Mouse (Mus musculus): Measurements from ENCODE around the gene Mapk9. TPM values are rescaled to one million over a fixed set of nuclear protein-coding genes. Genes with fewer than 3 reads are reported as not detected.
A peak's percentile ranks its signal among the peaks of the same experiment; 100 is the strongest.
"Not testable (repeated sequence)": the region's sequence is repeated elsewhere in the genome, so short reads cannot be mapped to it uniquely, and the experiment has no call there.

Gene Mapk9
- polyA plus RNA-seq (2012; ENCODE audit: insufficient read depth, low replicate concordance) = 3.2 and 7.6 TPM in 2 replicates

GRCm38 (mm10) chr11:49846401-49847070 lies at the start of gene Mapk9:
Gene Mapk9, plus strand, starts transcription at chr11:49846751.
- H3K9me3 ChIP-seq = no peaks in the 10 kb centered on the region
- no peaks in the 10 kb centered on the region for H3K27me3 ChIP-seq (replicated peaks)
- peaks cover 78% of the 10 kb centered on the region for H3K4me1 ChIP-seq
- peaks cover 19% of the 10 kb centered on the region for H3K36me3 ChIP-seq (replicated peaks; ENCODE audit: low read length)
- H3K4me3 ChIP-seq (replicated peaks) = peak within 1 kb of the TSS; percentile 96
- TF ChIP-seq FLI1 (IDR thresholded peaks at IDR 0.05; ENCODE audit: low read length) (no peak), GATA1 (IDR thresholded peaks at IDR 0.05; ENCODE audit: borderline replicate concordance, low read length) (no peak)

GRCm38 (mm10) chr11:49798931-49799330 lies 47.6 kb upstream of the Mapk9 start:
- Histone ChIP-seq H3K9me3 (peaks cover 8% of the 10 kb centered on the region), H3K36me3 (replicated peaks; ENCODE audit: low read length) (no peaks in the 10 kb centered on the region), H3K4me1 (peaks cover 18% of the 10 kb centered on the region), H3K4me3 (replicated peaks) (no peak overlapping the region), H3K27me3 (replicated peaks) (peaks cover 82% of the 10 kb centered on the region)
- TF ChIP-seq GATA1 (IDR thresholded peaks at IDR 0.05; ENCODE audit: borderline replicate concordance, low read length) = no peak

GRCm38 (mm10) chr11:49801516-49801915 lies 45.0 kb upstream of the Mapk9 start:
- Histone ChIP-seq H3K4me3 (replicated peaks) (no peak overlapping the region), H3K4me1 (peaks cover 7% of the 10 kb centered on the region), H3K9me3 (peaks cover 6% of the 10 kb centered on the region; the same call in 1 of the 2 replicates), H3K36me3 (replicated peaks; ENCODE audit: low read length) (no peaks in the 10 kb centered on the region), H3K27me3 (replicated peaks) (peaks cover 72% of the 10 kb centered on the region)
- TF ChIP-seq FLI1 (IDR thresholded peaks at IDR 0.05; ENCODE audit: low read length) (no peak), GATA1 (IDR thresholded peaks at IDR 0.05; ENCODE audit: borderline replicate concordance, low read length) (no peak)

GRCm38 (mm10) chr11:49803801-49804200 lies 42.8 kb upstream of the Mapk9 start:
- peaks cover 8% of the 10 kb centered on the region; the same call in 1 of the 2 replicates for H3K9me3 ChIP-seq
- H3K4me1 ChIP-seq = 0 out of 2 replicates have a peak, but pooled peaks cover 3% of the 10 kb centered on the region
- TF ChIP-seq FLI1 (IDR thresholded peaks at IDR 0.05; ENCODE audit: low read length) (no peak), GATA1 (IDR thresholded peaks at IDR 0.05; ENCODE audit: borderline replicate concordance, low read length) (no peak)
- no peaks in the 10 kb centered on the region for H3K36me3 ChIP-seq (replicated peaks; ENCODE audit: low read length)
- peaks cover 54% of the 10 kb centered on the region for H3K27me3 ChIP-seq (replicated peaks)
- H3K4me3 ChIP-seq (replicated peaks) = no peak overlapping the region

- no peak for TF ChIP-seq FLI1 (IDR thresholded peaks at IDR 0.05; ENCODE audit: low read length)
- TF ChIP-seq GATA1 (IDR thresholded peaks at IDR 0.05; ENCODE audit: borderline replicate concordance, low read length) = no peak
- Histone ChIP-seq H3K27me3 (replicated peaks) (peaks cover 39% of the 10 kb centered on the region), H3K9me3 (peaks cover 17% of the 10 kb centered on the region; the same call in 1 of the 2 replicates), H3K4me1 (peaks cover 6% of the 10 kb centered on the region), H3K4me3 (replicated peaks) (no peak overlapping the region), H3K36me3 (replicated peaks; ENCODE audit: low read length) (no peaks in the 10 kb centered on the region)
Measured at GRCm38 (mm10) chr11:49806218-49806617, 40.3 kb upstream of the Mapk9 start.

GRCm38 (mm10) chr11:49808946-49809345 lies 37.6 kb upstream of the Mapk9 start:
- Histone ChIP-seq H3K9me3 (peaks cover 14% of the 10 kb centered on the region; the same call in 1 of the 2 replicates), H3K4me3 (replicated peaks) (no peak overlapping the region), H3K4me1 (peaks cover 25% of the 10 kb centered on the region), H3K27me3 (replicated peaks) (peaks cover 25% of the 10 kb centered on the region), H3K36me3 (replicated peaks; ENCODE audit: low read length) (no peaks in the 10 kb centered on the region)
- TF ChIP-seq GATA1 (IDR thresholded peaks at IDR 0.05; ENCODE audit: borderline replicate concordance, low read length) = no peak
- no peak for TF ChIP-seq FLI1 (IDR thresholded peaks at IDR 0.05; ENCODE audit: low read length)

- not testable (repeated sequence) for H3K36me3 ChIP-seq (replicated peaks; ENCODE audit: low read length)
- H3K4me1 ChIP-seq = peaks cover 25% of the 10 kb centered on the region
- peaks cover 15% of the 10 kb centered on the region; the same call in 1 of the 2 replicates for H3K9me3 ChIP-seq
- peaks cover 26% of the 10 kb centered on the region for H3K27me3 ChIP-seq (replicated peaks)
- H3K4me3 ChIP-seq (replicated peaks) = peak overlapping the region; percentile 83
Measured at GRCm38 (mm10) chr11:49810696-49811095, 35.9 kb upstream of the Mapk9 start.

GRCm38 (mm10) chr11:49811099-49811541 lies 35.4 kb upstream of the Mapk9 start:
- TF ChIP-seq FLI1 (IDR thresholded peaks at IDR 0.05; ENCODE audit: low read length) (no peak), GATA1 (IDR thresholded peaks at IDR 0.05; ENCODE audit: borderline replicate concordance, low read length) (no peak)
- peaks cover 15% of the 10 kb centered on the region; the same call in 1 of the 2 replicates for H3K9me3 ChIP-seq
- H3K4me1 ChIP-seq = peaks cover 25% of the 10 kb centered on the region
- H3K4me3 ChIP-seq (replicated peaks) = peak overlapping the region; percentile 83
- H3K27me3 ChIP-seq (replicated peaks) = peaks cover 23% of the 10 kb centered on the region
- no peaks in the 10 kb centered on the region for H3K36me3 ChIP-seq (replicated peaks; ENCODE audit: low read length)

- Histone ChIP-seq H3K9me3 (peaks cover 15% of the 10 kb centered on the region; the same call in 1 of the 2 replicates), H3K36me3 (replicated peaks; ENCODE audit: low read length) (no peaks in the 10 kb centered on the region), H3K4me3 (replicated peaks) (peak overlapping the region; percentile 4), H3K27me3 (replicated peaks) (peaks cover 24% of the 10 kb centered on the region), H3K4me1 (peaks cover 25% of the 10 kb centered on the region)
- TF ChIP-seq FLI1 (IDR thresholded peaks at IDR 0.05; ENCODE audit: low read length) (no peak), GATA1 (IDR thresholded peaks at IDR 0.05; ENCODE audit: borderline replicate concordance, low read length) (no peak)
Measured at GRCm38 (mm10) chr11:49811879-49812278, 34.7 kb upstream of the Mapk9 start.

- no peaks in the 10 kb centered on the region for H3K36me3 ChIP-seq (replicated peaks; ENCODE audit: low read length)
- H3K4me1 ChIP-seq = peaks cover 7% of the 10 kb centered on the region; the same call in 1 of the 2 replicates
- TF ChIP-seq FLI1 (IDR thresholded peaks at IDR 0.05; ENCODE audit: low read length) = no peak
- TF ChIP-seq GATA1 (IDR thresholded peaks at IDR 0.05; ENCODE audit: borderline replicate concordance, low read length) = no peak
- H3K9me3 ChIP-seq = peaks cover 3% of the 10 kb centered on the region; the same call in 1 of the 2 replicates
- no peak overlapping the region for H3K4me3 ChIP-seq (replicated peaks)
- peaks cover 32% of the 10 kb centered on the region for H3K27me3 ChIP-seq (replicated peaks)
Measured at GRCm38 (mm10) chr11:49818869-49819566, 27.5 kb upstream of the Mapk9 start.
